Mouse (Mus musculus) forebrain, embryonic 14.5 days (tissue): Measurements from ENCODE around the gene Adra1b. TPM values are rescaled to one million over a fixed set of nuclear protein-coding genes. Genes with fewer than 3 reads are reported as not detected.

Experiments
- ATAC-seq: fragments of 200-750 bp; cut with Nextera tagmentation; 2 replicates; pipeline ENCODE4 v1.8.0; 2017; ENCODE audit warnings: mild to moderate bottlenecking, moderate library complexity
- DNase-seq: peaks from one replicate; pipeline ENCODE4 v3.0.0-alpha.2; 2015; ENCODE audit warnings: low spot score
- H3K27ac ChIP-seq: fragments of 300-500 bp; sonication (generic); 2 replicates; pipeline ENCODE4 v1.5.1; 2014; ENCODE audit warnings: low read depth, mild to moderate bottlenecking, control low read depth, low read length, moderate library complexity
- H3K27me3 ChIP-seq: fragments of 300-500 bp; sonication (generic); replicated peaks from 2 replicates; pipeline ENCODE4 v1.6.1; 2014; ENCODE audit warnings: low read length, control low read depth, mixed read lengths; ENCODE audit not compliant: control insufficient read depth, insufficient read depth
- H3K36me3 ChIP-seq: fragments of 300-500 bp; sonication (generic); 2 replicates; pipeline ENCODE4 v1.6.1; 2014; ENCODE audit warnings: low read length, control low read depth; ENCODE audit not compliant: control insufficient read depth, insufficient read depth
- H3K4me1 ChIP-seq: fragments of 300-500 bp; sonication (generic); 2 replicates; pipeline ENCODE4 v1.6.1; 2014; ENCODE audit warnings: antibody characterized with exemption, low read length, control low read depth; ENCODE audit not compliant: control insufficient read depth, insufficient read depth
- H3K4me2 ChIP-seq: fragments of 300-500 bp; sonication (generic); 2 replicates; pipeline ENCODE4 v1.6.1; 2014; ENCODE audit warnings: mild to moderate bottlenecking, control low read depth, low read length
- H3K4me3 ChIP-seq: fragments of 300-500 bp; sonication (generic); 2 replicates; pipeline ENCODE4 v1.5.1; 2014; ENCODE audit warnings: low read depth, low read length, control low read depth
- H3K9ac ChIP-seq: fragments of 300-500 bp; sonication (generic); 2 replicates; pipeline ENCODE4 v1.6.1; 2014; ENCODE audit warnings: mild to moderate bottlenecking, low read length, control low read depth, moderate library complexity
- H3K9me3 ChIP-seq: fragments of 300-500 bp; sonication (generic); replicated peaks from 2 replicates; pipeline ENCODE4 v1.6.1; 2016; ENCODE audit warnings: low read length, control low read depth, mixed read lengths; ENCODE audit not compliant: control insufficient read depth
- WGBS: fragments of 180-500 bp; shearing (Covaris S2); extraction: QIAGEN DNeasy Blood & Tissue Kit; methylation state at CpG from one replicate; pipeline ENCODE4 v1.1.7; 2014; 5-methylcytosine and 5-hydroxymethylcytosine counted together
- polyA plus RNA-seq: library from polyadenylated mRNA; unstranded; fragments of >200 nt; fragmentation: Nextera tagmentation; extraction: Ambion mirVana; gene quantifications from 2 replicates; pipeline ENCODE4 v1.2.1, GENCODE M21; 2014

The Adra1b gene
- polyA plus RNA-seq, 1 experiment from 2014 or later = 0.74 TPM

GRCm38 (mm10) chr11:43751542-43751941 lies 149.5 kb downstream of the Adra1b start:
- ATAC-seq (no peak), DNase-seq (no peak)
- no peak overlapping the region for H3K4me3 ChIP-seq
- H3K27ac ChIP-seq = no peak overlapping the region
- H3K4me1 ChIP-seq = peaks cover 5% of the 10 kb centered on the region; the same call in 1 of the 2 replicates
- H3K4me2 ChIP-seq = no peak overlapping the region
- no peaks in the 10 kb centered on the region for H3K27me3 ChIP-seq
- no peaks in the 10 kb centered on the region for H3K36me3 ChIP-seq
- no peak overlapping the region for H3K9ac ChIP-seq
- WGBS = 66% methylated on average over 2 of the region's 2 CpGs
- no peaks in the 10 kb centered on the region for H3K9me3 ChIP-seq

GRCm38 (mm10) chr11:43747233-43748226 lies 153.5 kb downstream of the Adra1b start, which contains the start of gene Ttc1:
Gene Ttc1 (minus strand): TSS chr11:43748008.
- Histone ChIP-seq H3K36me3 (peaks cover 24% of the 10 kb centered on the region), H3K4me3 (peak within 1 kb of the TSS; percentile 63), H3K4me2 (peak within 1 kb of the TSS; percentile 75), H3K27ac (no peak within 1 kb of the TSS), H3K4me1 (peaks cover 5% of the 10 kb centered on the region; the same call in 1 of the 2 replicates), H3K9me3 (no peaks in the 10 kb centered on the region), H3K27me3 (no peaks in the 10 kb centered on the region), H3K9ac (peak within 1 kb of the TSS; percentile 72)
- DNase-seq (peak; percentile 99), ATAC-seq (peak; percentile 100)
- WGBS = 2% methylated on average over 47 of the region's 47 CpGs

- Histone ChIP-seq H3K27ac (no peak overlapping the region), H3K36me3 (peaks cover 51% of the 10 kb centered on the region), H3K9ac (no peak overlapping the region), H3K4me1 (no peaks in the 10 kb centered on the region), H3K9me3 (no peaks in the 10 kb centered on the region), H3K27me3 (no peaks in the 10 kb centered on the region), H3K4me3 (no peak overlapping the region), H3K4me2 (no peak overlapping the region)
- DNase-seq (no peak), ATAC-seq (no peak)
- WGBS = 91% methylated on average over 7 of the region's 7 CpGs
Observed at GRCm38 (mm10) chr11:43728737-43729301, 172.2 kb downstream of the Adra1b start.

GRCm38 (mm10) chr11:43727796-43728195 lies 173.2 kb downstream of the Adra1b start:
- 91% methylated on average over 7 of the region's 7 CpGs for WGBS
- H3K4me1 ChIP-seq = no peaks in the 10 kb centered on the region
- H3K36me3 ChIP-seq = peaks cover 46% of the 10 kb centered on the region
- no peak overlapping the region for H3K9ac ChIP-seq
- no peak for DNase-seq
- no peak for ATAC-seq
- H3K9me3 ChIP-seq = no peaks in the 10 kb centered on the region
- H3K27ac ChIP-seq = no peak overlapping the region
- no peaks in the 10 kb centered on the region for H3K27me3 ChIP-seq
- no peak overlapping the region for H3K4me3 ChIP-seq
- H3K4me2 ChIP-seq = no peak overlapping the region

Other genes with a start within 250 kb of the Adra1b start
- gene Pwwp2a, start 219.2 kb downstream of the Adra1b start, polyA plus RNA-seq = 22.4 and 26.7 TPM in 2 replicates
- 82.5 and 87.1 TPM in 2 replicates for gene Ttc1, start 153.2 kb downstream of the Adra1b start, polyA plus RNA-seq